Mouse (Mus musculus) left cerebral cortex, postnatal 25 days (tissue): Measurements from ENCODE around the gene Tmx4. TPM values are rescaled to one million over a fixed set of nuclear protein-coding genes. Genes with fewer than 3 reads are reported as not detected.
"Not testable (repeated sequence)": the region's sequence is repeated elsewhere in the genome, so short reads cannot be mapped to it uniquely, and the experiment has no call there.

Source experiments
- DNase-seq, 2 experiments: peaks; one replicate each; pipeline ENCODE4 v3.0.0; 2022; ENCODE audit warnings: low spot score in 2 of 2, mixed read lengths in 1 of 2
- intact Hi-C: fragments of 180-260 bp; cut with DNase I; formaldehyde crosslinking; loops from one replicate; pipeline ENCODE4 v1.15.1; 2025
- total RNA-seq, 2 experiments: library from RNA; stranded (reverse); gene quantifications; 2 replicates each; pipeline ENCODE4 v1.2.3; 2021

Tmx4 gene
- total RNA-seq: 100 to 1,000 TPM; 175 to 177 TPM

DNA sequence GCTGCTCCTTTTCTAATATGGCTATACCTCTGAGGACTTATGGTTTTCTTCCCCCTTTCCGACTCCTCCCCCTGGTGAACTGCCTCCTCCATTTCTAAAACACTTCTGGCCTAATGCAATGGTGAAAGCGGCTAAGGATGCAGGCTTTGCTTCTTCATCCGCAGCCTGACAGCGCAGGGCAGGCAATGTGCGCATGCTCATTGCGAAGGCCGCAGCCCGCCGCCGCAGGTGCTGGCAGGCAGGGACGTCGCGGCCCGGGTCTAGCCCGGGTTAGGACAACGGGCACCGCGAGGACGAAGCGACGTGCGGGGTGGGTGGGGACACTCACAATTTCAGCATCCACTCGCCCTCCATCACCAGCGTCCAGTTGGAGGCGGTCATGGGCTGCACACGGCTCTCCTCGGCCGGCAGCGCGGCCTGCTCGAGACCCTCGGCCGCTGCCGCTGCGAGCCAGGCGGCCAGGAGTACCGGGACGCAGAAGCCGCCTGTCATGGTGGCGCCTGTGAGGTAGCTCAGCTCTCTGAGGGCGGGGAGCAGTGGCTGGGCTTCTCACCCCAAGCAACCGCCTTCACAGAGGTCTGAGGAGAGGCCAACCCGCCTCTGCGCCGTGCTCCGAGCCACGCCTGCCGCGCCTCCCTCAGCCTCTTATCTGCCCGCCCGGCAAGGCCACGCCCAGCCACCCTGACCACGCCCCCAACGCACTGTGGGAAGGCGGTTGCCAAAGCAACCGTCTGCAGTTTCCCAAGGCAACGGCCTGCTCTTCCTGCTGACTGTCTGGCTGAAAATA is at the start of gene Tmx4:
Tmx4 (minus strand) TSS at position 632 of the 787 bp plus-strand sequence.
- intact Hi-C loops: no loop called here
- peak; percentile 97 to 98 for DNase-seq

- intact Hi-C loops: no loop called here
- no peak for DNase-seq
Measured at GRCm38 (mm10) chr2:134692125-134692524, 48.2 kb upstream of the Tmx4 start.

DNA sequence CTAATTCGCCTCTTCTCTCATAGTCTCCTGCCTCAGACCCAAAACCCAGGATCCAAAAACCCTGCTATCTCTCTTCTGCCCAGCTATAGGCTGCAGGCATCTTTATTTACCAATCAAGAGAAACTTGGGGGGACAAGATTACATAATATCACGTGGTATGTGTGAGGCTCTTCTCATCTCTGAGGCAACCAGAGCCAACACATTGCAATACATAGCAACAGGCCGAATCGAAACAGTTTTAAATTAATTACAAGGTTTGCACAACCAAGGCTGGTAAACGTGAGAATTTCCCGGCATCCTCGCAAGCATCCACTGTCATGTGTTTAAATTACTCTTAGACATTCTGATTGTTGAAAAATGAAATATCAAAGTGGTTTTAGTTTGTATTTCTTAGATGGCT is 47.1 kb upstream of the Tmx4 start:
- intact Hi-C loops: no loop called here
- DNase-seq: no peak

- no peak for DNase-seq
- intact Hi-C loops: loop anchor here (2.0 to 5.0 kb wide), 2 partner anchors 96 to 645 kb away; no protein-coding TSS in a partner anchor
Measured at GRCm38 (mm10) chr2:134682326-134682725, 38.4 kb upstream of the Tmx4 start.

DNA sequence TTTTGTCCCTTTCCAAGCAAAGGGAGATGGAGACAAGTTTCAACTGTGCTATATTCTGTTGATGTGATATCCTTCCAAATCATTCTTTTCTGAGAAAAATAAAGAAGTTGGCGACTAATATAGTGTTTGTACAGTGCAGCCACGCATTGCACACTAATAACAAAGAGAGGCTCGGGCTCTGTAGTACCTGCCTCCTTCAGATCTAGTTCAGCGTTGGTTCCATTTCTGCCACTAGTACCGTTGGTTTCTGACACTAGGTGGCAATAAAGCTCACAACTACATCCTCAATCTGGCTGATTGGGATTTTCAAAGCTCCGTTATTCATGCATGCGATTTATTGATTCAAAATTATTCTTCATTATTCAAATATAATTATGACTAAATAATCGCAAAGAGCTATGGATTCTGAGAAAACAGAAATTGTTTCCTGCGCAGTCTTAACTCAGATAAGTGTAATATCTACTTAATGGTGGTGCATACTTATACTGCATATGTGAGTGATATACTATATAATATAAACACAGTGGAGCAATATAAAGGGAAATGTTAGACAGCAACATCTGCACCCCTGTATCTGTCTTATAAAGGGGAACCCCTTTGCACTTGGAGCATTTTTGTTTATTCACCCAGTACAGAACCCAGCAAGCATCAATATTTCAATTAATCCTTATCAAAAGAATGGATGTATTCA is 37.5 kb upstream of the Tmx4 start:
- intact Hi-C loops: loop anchor here (5.0 kb wide), 1 partner anchor 646 kb away; no protein-coding TSS in a partner anchor

GRCm38 (mm10) chr2:134679567-134679966 is 35.6 kb upstream of the Tmx4 start:
- intact Hi-C loops: loop anchor here (5.0 kb wide), 1 partner anchor 127 kb away; the partner anchor contains the start of gene Hao1
- DNase-seq: no peak

More for the DNA sequence above, 37.5 kb upstream of the Tmx4 start:
- DNase-seq: peak; percentile 68 to 81

DNA sequence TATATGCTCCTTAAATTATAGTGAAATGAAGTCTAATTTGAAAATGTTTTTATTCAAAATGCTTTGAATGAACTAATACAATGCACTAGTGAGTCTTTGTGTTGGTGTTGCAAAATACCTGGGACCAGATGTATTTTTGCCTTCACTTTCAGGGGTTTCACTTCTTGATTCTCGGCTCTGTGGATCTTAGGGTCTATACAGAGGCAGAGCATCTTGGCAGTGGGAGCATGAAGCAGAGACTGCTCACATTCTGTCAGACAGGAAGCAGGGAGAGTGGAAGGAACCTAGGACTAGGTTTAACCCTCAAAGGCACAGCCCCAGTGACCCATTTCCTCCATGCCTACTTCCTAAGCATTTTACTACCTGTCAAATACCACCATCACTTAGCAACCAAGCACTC is 31.5 kb upstream of the Tmx4 start:
- DNase-seq: no peak
- intact Hi-C loops: loop anchor here (5.0 kb wide), 1 partner anchor 123 kb away; the partner anchor contains the start of gene Hao1

GRCm38 (mm10) chr2:134673604-134674003 is 29.7 kb upstream of the Tmx4 start:
- intact Hi-C loops: no loop called here
- peak in 1 of 2 experiments; percentile 40 for DNase-seq

DNA sequence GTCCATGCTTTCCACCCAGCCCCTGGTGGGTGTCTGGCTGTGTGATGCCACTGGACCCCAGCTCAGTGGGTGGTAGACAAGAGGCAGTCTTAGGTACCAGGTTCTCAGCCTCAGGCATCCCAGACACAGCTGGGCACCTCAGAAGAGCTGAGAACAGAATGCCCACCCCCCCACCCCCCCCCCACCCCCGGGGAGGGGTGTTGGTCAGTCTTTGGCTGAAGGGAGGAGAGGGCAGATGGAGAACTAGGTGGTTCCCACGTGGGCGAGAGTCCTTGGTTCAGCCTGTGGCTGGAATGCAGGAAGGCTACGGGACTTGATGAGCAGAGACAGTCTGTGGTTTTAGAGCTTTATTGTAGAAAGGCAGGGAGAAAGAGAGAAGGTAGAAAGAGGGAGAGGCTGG is 12.5 kb upstream of the Tmx4 start:
- intact Hi-C loops: no loop called here

GRCm38 (mm10) chr2:134654668-134655067 is 10.7 kb upstream of the Tmx4 start:
- intact Hi-C loops: no loop called here
- no peak for DNase-seq

More for the DNA sequence above, 12.5 kb upstream of the Tmx4 start:
- no peak for DNase-seq

DNA sequence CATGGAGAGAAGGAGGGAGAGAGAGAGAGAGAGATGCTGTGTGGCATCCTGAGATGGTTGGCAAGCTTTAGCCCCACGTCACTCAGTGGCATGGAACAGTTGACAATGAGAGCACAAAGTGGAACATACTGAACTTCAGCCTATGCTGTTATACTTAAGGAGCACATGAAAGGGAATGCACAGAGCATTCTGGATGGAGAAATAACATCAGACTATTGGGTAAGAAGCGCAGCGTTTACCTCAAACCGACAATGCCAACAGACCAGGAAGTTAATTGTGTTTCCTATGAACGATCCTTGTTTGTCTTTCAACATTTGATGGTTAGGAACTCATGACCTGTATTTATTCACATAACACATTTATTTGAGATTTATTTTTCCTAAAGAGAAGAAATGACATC is 8.8 kb upstream of the Tmx4 start:
- intact Hi-C loops: no loop called here
- no peak for DNase-seq

DNA sequence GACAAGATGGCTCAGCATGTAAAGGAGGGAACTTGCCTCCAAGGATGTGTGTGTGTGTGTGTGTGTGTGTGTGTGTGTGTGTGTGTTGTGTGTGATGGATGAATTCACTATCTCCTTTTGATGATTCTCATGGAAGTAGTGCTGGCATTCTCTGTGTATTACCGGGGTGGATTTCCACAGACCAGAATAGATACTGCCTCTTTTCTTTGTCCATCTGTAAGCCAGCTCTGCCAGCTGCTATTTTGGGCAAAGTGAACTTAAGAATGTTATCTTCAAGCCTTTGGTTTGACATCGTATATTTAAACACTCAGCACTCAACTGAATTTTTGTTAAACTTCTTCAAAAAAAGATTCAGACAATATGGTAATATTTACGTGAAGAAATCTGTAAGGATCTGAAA is 5.1 kb upstream of the Tmx4 start:
- peak in 1 of 2 experiments; percentile 89 for DNase-seq
- intact Hi-C loops: no loop called here

DNA sequence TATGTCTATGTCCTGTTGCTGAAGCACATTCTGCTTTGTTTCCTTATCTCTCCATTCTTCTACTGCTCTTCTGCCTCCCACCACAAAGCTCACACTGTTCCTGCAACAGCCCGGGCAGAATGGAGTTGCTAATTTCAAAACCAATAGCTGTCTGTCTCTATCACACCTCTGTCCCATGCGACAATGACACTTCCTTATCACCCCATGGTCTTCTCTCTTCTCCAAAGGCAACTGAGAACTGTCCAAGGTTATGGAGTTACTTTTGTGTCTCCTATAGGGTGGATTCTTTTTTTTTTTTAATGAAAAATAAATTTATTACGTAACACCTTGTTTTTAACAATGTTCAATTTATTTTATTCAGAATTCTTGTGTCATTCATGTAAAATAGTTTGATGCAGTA is 1.8 kb upstream of the Tmx4 start:
- intact Hi-C loops: no loop called here
- no peak for DNase-seq

GRCm38 (mm10) chr2:134645166-134645565 is 1.2 kb upstream of the Tmx4 start:
- intact Hi-C loops: no loop called here

DNA sequence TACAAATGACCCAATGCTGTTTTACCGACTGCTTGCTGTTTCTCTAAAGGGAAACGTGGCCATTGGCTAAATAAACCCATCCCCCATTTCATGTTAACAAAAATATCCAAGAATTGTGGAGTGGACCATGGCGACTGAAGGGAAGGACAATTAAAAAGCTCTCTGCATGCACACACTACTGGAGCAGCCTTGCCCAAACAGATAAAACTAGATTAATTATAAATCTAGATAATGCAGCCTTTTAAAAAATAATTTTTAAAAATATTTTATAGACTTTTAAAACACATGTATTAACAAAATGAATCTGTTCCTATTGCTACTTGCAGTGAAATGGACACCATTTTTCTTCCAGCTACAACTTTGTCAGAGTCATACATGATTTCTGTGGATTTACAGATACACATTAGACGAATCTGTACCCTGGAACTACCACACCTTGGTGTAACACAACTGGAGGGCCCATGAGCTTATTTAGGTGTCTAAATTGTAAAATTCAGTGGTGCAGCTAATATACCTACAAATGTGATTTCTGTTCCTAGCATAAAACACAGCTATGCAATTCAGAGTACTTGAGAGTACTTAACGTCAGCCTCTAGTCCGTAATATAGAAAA is 462 bp upstream of the Tmx4 start:
- DNase-seq: no peak
- intact Hi-C loops: no loop called here

More at GRCm38 (mm10) chr2:134645166-134645565, 1.2 kb upstream of the Tmx4 start:
- peak in 1 of 2 experiments; percentile 29 for DNase-seq

GRCm38 (mm10) chr2:134642377-134642776 is 1.6 kb downstream of the Tmx4 start:
- DNase-seq: no peak
- intact Hi-C loops: no loop called here

GRCm38 (mm10) chr2:134641372-134641771 is 2.6 kb downstream of the Tmx4 start:
- DNase-seq: no peak
- intact Hi-C loops: no loop called here

DNA sequence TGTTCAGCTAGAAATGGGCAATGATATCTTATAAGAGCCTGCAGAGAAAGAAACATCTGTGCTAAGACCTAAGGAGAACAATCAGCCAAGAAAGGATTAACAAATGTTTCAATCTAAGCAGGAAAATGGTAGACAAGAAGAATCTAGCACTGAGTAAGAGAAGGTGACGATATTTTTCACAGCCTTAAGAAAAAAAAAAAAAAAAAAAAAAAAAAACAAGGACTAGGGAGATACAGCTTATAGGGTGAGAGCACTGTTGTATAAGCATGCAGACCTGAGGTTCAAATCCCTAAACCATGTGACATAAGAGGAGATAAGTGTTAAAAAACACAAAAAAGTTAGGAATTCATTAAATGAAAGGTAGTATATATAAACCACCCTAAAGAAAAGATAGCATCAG is 3.5 kb downstream of the Tmx4 start:
- DNase-seq: no peak
- intact Hi-C loops: no loop called here

DNA sequence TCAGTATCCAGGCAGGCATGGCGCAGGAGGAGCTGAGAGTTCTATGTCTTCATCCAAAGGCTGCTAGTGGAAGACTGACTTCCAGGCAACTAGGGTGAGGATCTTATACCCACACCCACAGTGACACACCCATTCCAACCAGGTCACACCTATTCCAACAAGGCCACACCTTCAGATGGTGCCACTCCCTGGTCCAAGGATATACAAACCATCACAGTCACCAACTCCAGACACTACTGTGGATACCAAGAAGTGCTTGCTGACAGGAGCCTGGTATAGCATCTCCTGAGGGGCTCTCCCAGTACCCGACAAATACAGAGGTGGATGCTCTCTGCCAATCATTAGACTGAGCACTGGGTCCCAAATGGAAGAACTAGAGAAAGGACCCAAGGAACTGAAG is 15.4 kb downstream of the Tmx4 start:
- DNase-seq, intact Hi-C loops: not testable (repeated sequence)

DNA sequence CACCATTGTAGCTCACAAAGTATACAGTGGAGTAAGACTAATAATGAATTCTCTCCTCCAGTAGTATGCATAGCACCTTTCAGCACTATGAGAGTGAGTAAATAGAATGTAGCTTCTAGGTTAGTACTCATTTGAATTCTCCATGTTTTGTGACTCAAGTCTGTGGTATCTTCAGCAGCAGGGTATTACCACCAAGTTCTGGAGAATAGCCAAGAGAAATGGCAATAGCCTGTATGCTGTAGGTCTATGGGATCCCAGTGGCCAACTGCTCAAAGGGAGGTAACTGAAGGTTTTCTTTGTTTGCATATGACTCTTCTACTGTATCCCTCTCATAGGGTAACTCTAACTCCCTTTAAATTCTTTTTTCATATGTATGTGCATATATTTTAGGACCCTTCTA is 39.0 kb downstream of the Tmx4 start:
- DNase-seq: no peak
- intact Hi-C loops: no loop called here
